ENCODE assay signal across 9 mouse cellular contexts in the genomic region with DNA sequence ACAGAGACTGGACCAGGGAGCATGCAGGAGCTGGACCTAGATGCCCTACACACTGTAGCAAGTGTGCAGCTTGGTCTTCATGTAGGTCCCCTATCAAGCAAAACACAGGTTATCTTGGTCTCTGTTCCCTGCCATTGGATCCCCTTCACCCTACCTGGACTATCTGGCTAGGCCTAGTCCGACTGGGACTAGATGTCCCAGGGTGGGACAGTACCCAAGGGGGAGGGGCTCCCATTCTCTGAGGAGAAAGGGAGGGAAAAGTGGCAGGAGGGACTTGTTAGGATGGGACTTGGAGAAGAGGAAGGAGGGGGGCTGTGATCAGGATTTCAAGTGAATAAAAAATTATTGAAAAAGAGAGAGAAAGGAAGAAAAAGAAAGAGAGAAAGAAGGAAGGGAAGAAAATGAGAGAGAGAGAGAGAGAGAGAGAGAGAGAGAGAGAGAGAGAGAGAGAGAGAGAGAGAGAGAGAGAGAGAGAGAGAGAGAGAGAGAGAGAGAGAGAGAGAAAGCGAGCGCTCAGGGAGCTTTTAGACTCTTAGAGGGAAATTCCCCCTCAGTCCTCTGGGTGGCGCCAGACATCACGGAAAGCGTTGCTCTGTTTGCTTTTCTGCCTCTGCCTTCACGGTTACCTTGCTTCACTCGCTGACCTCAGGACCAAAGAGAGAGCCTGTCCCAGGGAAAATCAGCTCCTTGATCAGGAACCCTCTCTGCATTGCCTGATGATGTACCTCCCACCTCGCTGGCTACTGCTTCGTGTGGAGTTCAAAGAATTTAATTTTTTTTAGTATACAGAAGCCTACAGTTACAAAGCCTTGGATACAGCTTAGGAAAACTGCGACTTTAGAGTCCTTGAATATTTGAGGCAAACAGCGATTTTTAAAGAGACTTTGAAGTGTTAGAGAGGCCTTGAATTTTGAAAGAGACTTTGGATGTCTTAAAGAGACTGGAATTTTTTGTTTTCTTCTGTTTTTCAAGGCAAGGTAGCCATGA. TPM values are rescaled to one million over a fixed set of nuclear protein-coding genes. Genes with fewer than 3 reads are reported as not detected.
A peak's percentile ranks its signal among the peaks of the same experiment; 100 is the strongest.
DNase-seq lines count a peak whose midpoint lies in the region; ATAC-seq and TF ChIP-seq lines count a peak whose summit lies in the region.
"Had no signal": no experiment of that assay in that cellular context is flagged by ENCODE, and none has a peak within 500 bp of the region (broad histone marks: within the 10 kb centered on the region; RNA-seq: fewer than 3 reads in every experiment).

No protein-coding gene starts in this region.

- no peaks in the 10 kb centered on the region for H3K36me3 ChIP-seq in embryonic facial prominence, embryonic 15.5 days
- no peaks in the 10 kb centered on the region for H3K36me3 ChIP-seq in heart, embryonic 10.5 days
- H3K36me3 ChIP-seq in liver, embryonic 14.5 days (replicated peaks; ENCODE audit: control insufficient read depth, insufficient read depth, low read depth), result no peaks in the 10 kb centered on the region
- H3K36me3 ChIP-seq in neural tube, embryonic 12.5 days, result no peaks in the 10 kb centered on the region
- no peaks in the 10 kb centered on the region for H3K36me3 ChIP-seq in stomach, embryonic 16.5 days (ENCODE audit: control insufficient read depth, insufficient read depth, low read length)

- H3K4me1 ChIP-seq in bone marrow macrophage, adult 2 months (ENCODE audit: control insufficient read depth, insufficient read depth, low read length), result no peaks in the 10 kb centered on the region
- no peaks in the 10 kb centered on the region for H3K4me1 ChIP-seq in embryonic facial prominence, embryonic 15.5 days
- H3K4me1 ChIP-seq in heart, embryonic 10.5 days, result no peaks in the 10 kb centered on the region
- 0 out of 4 replicates have a peak, but pooled peaks cover 0 to 1% of the 10 kb centered on the region in 2 experiments for H3K4me1 ChIP-seq in liver, embryonic 14.5 days (replicated peaks; ENCODE audit: control insufficient read depth in 2 of 2, insufficient read depth in 2 of 2, low read length in 1 of 2)
- no peaks in the 10 kb centered on the region for H3K4me1 ChIP-seq in neural tube, embryonic 12.5 days
- no peaks in the 10 kb centered on the region for H3K4me1 ChIP-seq in stomach, embryonic 16.5 days (ENCODE audit: control insufficient read depth, insufficient read depth, low read length)

- no peaks in the 10 kb centered on the region for H3K9me3 ChIP-seq in embryonic facial prominence, embryonic 15.5 days (replicated peaks)
- no peaks in the 10 kb centered on the region for H3K9me3 ChIP-seq in heart, embryonic 10.5 days
- H3K9me3 ChIP-seq in liver, embryonic 14.5 days (ENCODE audit: control insufficient read depth, low read length), result no peaks in the 10 kb centered on the region
- no peaks in the 10 kb centered on the region for H3K9me3 ChIP-seq in neural tube, embryonic 12.5 days
- 0 out of 2 replicates have a peak, but pooled peaks cover 3% of the 10 kb centered on the region for H3K9me3 ChIP-seq in stomach, embryonic 16.5 days (replicated peaks; ENCODE audit: control insufficient read depth, low read length)

- no peaks in the 10 kb centered on the region for H3K27me3 ChIP-seq in embryonic facial prominence, embryonic 15.5 days
- H3K27me3 ChIP-seq in heart, embryonic 10.5 days (ENCODE audit: insufficient read depth, poor library complexity, severe bottlenecking), result peaks cover 22% of the 10 kb centered on the region
- H3K27me3 ChIP-seq in liver, embryonic 14.5 days (ENCODE audit: control insufficient read depth, insufficient read depth, low read length), result no peaks in the 10 kb centered on the region
- H3K27me3 ChIP-seq in neural tube, embryonic 12.5 days (replicated peaks), result no peaks in the 10 kb centered on the region
- no peaks in the 10 kb centered on the region for H3K27me3 ChIP-seq in stomach, embryonic 16.5 days (ENCODE audit: control insufficient read depth, insufficient read depth, low read length)

- peak; percentile 76 for TF ChIP-seq CTCF in bone marrow macrophage, adult 2 months (IDR thresholded peaks at IDR 0.05; ENCODE audit: low read depth, low read length)
- peak; percentile 85 for TF ChIP-seq CTCF in liver, embryonic 14.5 days (IDR thresholded peaks at IDR 0.05; ENCODE audit: low read depth)

- peak; percentile 90 for ATAC-seq in CD4-positive, CD25-positive, alpha-beta regulatory T cell, adult 4 months
- no peak for ATAC-seq in embryonic facial prominence, embryonic 15.5 days (ENCODE audit: insufficient number of reproducible peaks, low FRiP score, low TSS enrichment, low read depth)
- peak; percentile 55; the same call in 1 of the 2 replicates for ATAC-seq in liver, embryonic 14.5 days (ENCODE audit: insufficient read depth)
- peak; percentile 79 for ATAC-seq in neural tube, embryonic 12.5 days (ENCODE audit: low FRiP score, low read depth)
- 0 out of 2 replicates have a peak, but pooled peaks have one; percentile 21 for ATAC-seq in stomach, embryonic 16.5 days (ENCODE audit: insufficient read depth, low FRiP score)

- no peak for TF ChIP-seq POLR2A in bone marrow macrophage, adult 2 months (IDR thresholded peaks at IDR 0.05; ENCODE audit: borderline replicate concordance, low read depth, low read length)

- TF ChIP-seq EP300 in liver, embryonic 14.5 days (IDR thresholded peaks at IDR 0.05; ENCODE audit: low read depth), result no peak

- no peak overlapping the region for H3K27ac ChIP-seq in bone marrow macrophage, adult 2 months (ENCODE audit: insufficient read depth, low read depth, low read length)
- H3K27ac ChIP-seq in embryonic facial prominence, embryonic 15.5 days (replicated peaks), result no peak overlapping the region
- no peak overlapping the region for H3K27ac ChIP-seq in heart, embryonic 10.5 days
- no peak overlapping the region for H3K27ac ChIP-seq in liver, embryonic 14.5 days
- H3K27ac ChIP-seq in neural tube, embryonic 12.5 days, result no peak overlapping the region
- no peak overlapping the region for H3K27ac ChIP-seq in stomach, embryonic 16.5 days (ENCODE audit: low read length)

- no peak overlapping the region for H3K4me3 ChIP-seq in bone marrow macrophage, adult 2 months (ENCODE audit: insufficient read depth, low read length)
- H3K4me3 ChIP-seq in embryonic facial prominence, embryonic 15.5 days (replicated peaks), result no peak overlapping the region
- H3K4me3 ChIP-seq in heart, embryonic 10.5 days, result no peak overlapping the region
- H3K4me3 ChIP-seq in liver, embryonic 14.5 days (ENCODE audit: insufficient read depth in 1 of 2, low read depth in 2 of 2, low read length in 2 of 2), result no peak overlapping the region
- H3K4me3 ChIP-seq in neural tube, embryonic 12.5 days, result no peak overlapping the region
- H3K4me3 ChIP-seq in stomach, embryonic 16.5 days (replicated peaks; ENCODE audit: low read length), result no peak overlapping the region

- H3K9ac ChIP-seq in embryonic facial prominence, embryonic 15.5 days, result no peak overlapping the region
- H3K9ac ChIP-seq in liver, embryonic 14.5 days (replicated peaks), result no peak overlapping the region
- H3K9ac ChIP-seq in neural tube, embryonic 12.5 days, result no peak overlapping the region
- H3K9ac ChIP-seq in stomach, embryonic 16.5 days (ENCODE audit: low read length), result no peak overlapping the region

- DNase-seq in heart, embryonic 10.5 days (ENCODE audit: low spot score), result peak; percentile 84
- peak; percentile 83 for DNase-seq in kidney, postnatal 10 days
- peak; percentile 22 to 41 (median 34) for DNase-seq in liver, embryonic 14.5 days (ENCODE audit: low read depth in 3 of 3, low spot score in 3 of 3)

- H3K4me2 ChIP-seq in embryonic facial prominence, embryonic 15.5 days (replicated peaks), result peak overlapping the region; percentile 25; the same call in 1 of the 2 replicates
- no peak overlapping the region for H3K4me2 ChIP-seq in liver, embryonic 14.5 days (ENCODE audit: low read depth)
- peak overlapping the region; percentile 31; the same call in 1 of the 2 replicates for H3K4me2 ChIP-seq in neural tube, embryonic 12.5 days (replicated peaks)
- no peak overlapping the region for H3K4me2 ChIP-seq in stomach, embryonic 16.5 days (ENCODE audit: low read depth, low read length)

- 11% methylated on average over 10 of the region's 12 CpGs for WGBS in embryonic facial prominence, embryonic 15.5 days
- WGBS in heart, embryonic 10.5 days, result 8% methylated on average over 12 of the region's 12 CpGs
- WGBS in liver, embryonic 14.5 days (ENCODE audit: insufficient replicate concordance), result 9% methylated on average over 12 of the region's 12 CpGs
- WGBS in neural tube, embryonic 12.5 days, result 12% methylated on average over 12 of the region's 12 CpGs
- WGBS in stomach, embryonic 16.5 days, result 12% methylated on average over 12 of the region's 12 CpGs

RNA-seq across cellular contexts. Expression of a gene that starts 6.1 kb away (rescaled TPM):
- polyA plus RNA-seq in CD4-positive, CD25-positive, alpha-beta regulatory T cell, adult 4 months (2017; shearing (Covaris generic)), result under 1 TPM in 1 of 2 experiments, not detected in 1; 0.15 TPM
- polyA plus RNA-seq in bone marrow macrophage, adult 2 months (2012; ENCODE audit: insufficient read depth, insufficient read length, missing spikeins), result not detected in 2 replicates
- not detected in 2 replicates for polyA plus RNA-seq in embryonic facial prominence, embryonic 15.5 days (2015; fragmentation: Nextera tagmentation; extraction: Ambion mirVana)
- 0.10 TPM in 1 of 2 replicates, not detected in the other for polyA plus RNA-seq in heart, embryonic 10.5 days (2016; fragmentation: Nextera tagmentation; extraction: Ambion mirVana)
- polyA plus RNA-seq in liver, embryonic 14.5 days (2012; rRNA removed), result 0.03 TPM in 1 of 2 replicates, not detected in the other
- polyA plus RNA-seq in liver, embryonic 14.5 days (2014; fragmentation: Nextera tagmentation; extraction: Ambion mirVana), result 0.14 TPM in 1 of 2 replicates, not detected in the other
- polyA plus RNA-seq in neural tube, embryonic 12.5 days (2016; fragmentation: Nextera tagmentation; extraction: Ambion mirVana), result not detected in 2 replicates
- polyA plus RNA-seq in stomach, embryonic 16.5 days (2015; fragmentation: Nextera tagmentation; extraction: Ambion mirVana), result not detected in 2 replicates
- polyA plus RNA-seq: heart, embryonic 14.5 days had no signal

RNA-seq across cellular contexts. Expression of a gene that starts 26.4 kb away (rescaled TPM):
- polyA plus RNA-seq in CD4-positive, CD25-positive, alpha-beta regulatory T cell, adult 4 months (2017; shearing (Covaris generic)), result 1 to 10 TPM; 5.6 to 7.8 TPM
- polyA plus RNA-seq in bone marrow macrophage, adult 2 months (2012; ENCODE audit: insufficient read depth, insufficient read length, missing spikeins), result 9.9 and 11.7 TPM in 2 replicates
- 26.9 and 31.7 TPM in 2 replicates for polyA plus RNA-seq in embryonic facial prominence, embryonic 15.5 days (2015; fragmentation: Nextera tagmentation; extraction: Ambion mirVana)
- polyA plus RNA-seq in heart, embryonic 10.5 days (2016; fragmentation: Nextera tagmentation; extraction: Ambion mirVana), result 16.1 and 18.8 TPM in 2 replicates
- polyA plus RNA-seq in liver, embryonic 14.5 days (2012; rRNA removed), result 3.3 TPM in 2 replicates
- 3.4 and 4.9 TPM in 2 replicates for polyA plus RNA-seq in liver, embryonic 14.5 days (2014; fragmentation: Nextera tagmentation; extraction: Ambion mirVana)
- polyA plus RNA-seq in neural tube, embryonic 12.5 days (2016; fragmentation: Nextera tagmentation; extraction: Ambion mirVana), result 72.1 and 74.7 TPM in 2 replicates
- polyA plus RNA-seq in stomach, embryonic 16.5 days (2015; fragmentation: Nextera tagmentation; extraction: Ambion mirVana), result 18.9 and 22.2 TPM in 2 replicates

RNA-seq across cellular contexts. Expression of a gene that starts 34.3 kb away (rescaled TPM):
- polyA plus RNA-seq in CD4-positive, CD25-positive, alpha-beta regulatory T cell, adult 4 months (2017; shearing (Covaris generic)), result under 1 TPM in 1 of 2 experiments, not detected in 1; 0.30 TPM
- polyA plus RNA-seq in bone marrow macrophage, adult 2 months (2012; ENCODE audit: insufficient read depth, insufficient read length, missing spikeins), result not detected in 2 replicates
- polyA plus RNA-seq in embryonic facial prominence, embryonic 15.5 days (2015; fragmentation: Nextera tagmentation; extraction: Ambion mirVana), result not detected in 2 replicates
- not detected in 2 replicates for polyA plus RNA-seq in heart, embryonic 10.5 days (2016; fragmentation: Nextera tagmentation; extraction: Ambion mirVana)
- 0.27 and 0.48 TPM in 2 replicates for polyA plus RNA-seq in liver, embryonic 14.5 days (2012; rRNA removed)
- polyA plus RNA-seq in liver, embryonic 14.5 days (2014; fragmentation: Nextera tagmentation; extraction: Ambion mirVana), result 0.76 and 0.97 TPM in 2 replicates
- polyA plus RNA-seq in neural tube, embryonic 12.5 days (2016; fragmentation: Nextera tagmentation; extraction: Ambion mirVana), result not detected in 2 replicates
- 0.12 and 0.26 TPM in 2 replicates for polyA plus RNA-seq in stomach, embryonic 16.5 days (2015; fragmentation: Nextera tagmentation; extraction: Ambion mirVana)
- polyA plus RNA-seq: heart, embryonic 14.5 days had no signal

Comparison
In these comparisons a context has a peak if more than half of its experiments do, and no peak if none do; other contexts are left out.
1. H3K4me2 ChIP-seq: peak in embryonic facial prominence, embryonic 15.5 days (single experiment) and neural tube, embryonic 12.5 days (single experiment); none in liver, embryonic 14.5 days (single experiment) and stomach, embryonic 16.5 days (single experiment).
2. DNase-seq: peak in every context shown above with its lines; median percentile 84 in heart, embryonic 10.5 days; 83 in kidney, postnatal 10 days; 34 in liver, embryonic 14.5 days.